Mouse (Mus musculus): ENCODE results near the gene Usp10. TPM values are rescaled to one million over a fixed set of nuclear protein-coding genes. Genes with fewer than 3 reads are reported as not detected.

Usp10 gene
- polyA plus RNA-seq, 1 experiment from 2014 or later: 142 TPM

GRCm38 (mm10) chr8:119897069-119897468, 13.1 kb upstream of the Usp10 start:
- peaks cover 32% of the 10 kb centered on the region for H3K27me3 ChIP-seq
- ATAC-seq (ENCODE audit: low FRiP score, low read depth): no peak
- H3K36me3 ChIP-seq: no peaks in the 10 kb centered on the region
- H3K4me3 ChIP-seq: no peak overlapping the region
- WGBS: 74% methylated on average over 4 of the region's 4 CpGs
- no peaks in the 10 kb centered on the region for H3K4me1 ChIP-seq
- no peaks in the 10 kb centered on the region for H3K9me3 ChIP-seq
- H3K9ac ChIP-seq: no peak overlapping the region
- no peak overlapping the region for H3K27ac ChIP-seq
- H3K4me2 ChIP-seq (replicated peaks): no peak overlapping the region

DNA sequence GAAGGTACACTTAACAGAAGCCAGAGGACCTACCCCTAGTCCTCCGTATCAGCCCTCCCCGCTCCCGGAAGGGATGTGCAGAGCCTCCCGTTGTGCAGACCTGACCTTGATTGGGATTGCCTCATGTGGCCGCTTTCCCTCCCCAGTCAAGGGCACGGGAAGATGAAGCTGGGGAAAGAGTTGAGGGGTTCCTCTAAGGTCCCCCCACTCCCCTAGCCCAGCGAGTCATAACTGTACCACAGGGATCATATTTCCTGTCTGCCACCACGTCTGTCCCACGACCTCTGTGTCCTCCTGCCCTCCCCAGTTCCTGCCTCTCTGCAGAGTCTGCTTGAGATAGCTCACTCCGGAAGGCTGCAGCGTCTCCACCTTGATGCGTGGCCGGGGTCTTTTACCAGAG, 12.2 kb upstream of the Usp10 start:
- Histone ChIP-seq H3K36me3 (no peaks in the 10 kb centered on the region), H3K27ac (no peak overlapping the region), H3K4me3 (no peak overlapping the region), H3K9ac (no peak overlapping the region), H3K4me2 (replicated peaks) (no peak overlapping the region), H3K27me3 (peaks cover 32% of the 10 kb centered on the region), H3K9me3 (no peaks in the 10 kb centered on the region), H3K4me1 (no peaks in the 10 kb centered on the region)
- no peak for ATAC-seq (ENCODE audit: low FRiP score, low read depth)
- 18% methylated on average over 13 of the region's 13 CpGs for WGBS

GRCm38 (mm10) chr8:119901349-119901748, 8.8 kb upstream of the Usp10 start:
- Histone ChIP-seq H3K27me3 (peaks cover 32% of the 10 kb centered on the region), H3K27ac (no peak overlapping the region), H3K4me1 (no peaks in the 10 kb centered on the region), H3K36me3 (no peaks in the 10 kb centered on the region), H3K9me3 (no peaks in the 10 kb centered on the region), H3K9ac (no peak overlapping the region), H3K4me2 (replicated peaks) (no peak overlapping the region), H3K4me3 (no peak overlapping the region)
- no peak for ATAC-seq (ENCODE audit: low FRiP score, low read depth)
- 71% methylated on average over 3 of the region's 3 CpGs for WGBS

DNA sequence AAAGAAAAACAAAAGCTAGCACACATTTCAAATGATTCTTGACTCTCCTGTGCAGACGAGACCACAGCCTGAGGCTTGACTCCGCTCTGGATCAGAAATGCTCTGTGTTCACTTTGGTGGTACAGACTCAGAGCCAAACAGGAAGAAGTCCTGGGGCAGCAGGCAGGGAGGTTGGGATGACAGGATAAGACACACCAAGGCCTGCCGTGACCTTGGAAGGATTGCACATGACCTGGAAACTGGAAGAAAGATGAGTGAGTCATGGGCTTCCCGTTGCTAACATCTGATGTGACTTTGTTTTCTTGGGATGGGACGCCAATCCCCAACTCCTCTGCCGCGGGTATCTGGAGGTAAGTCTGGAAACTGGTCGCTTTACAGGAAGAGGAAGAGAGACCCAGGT, 8.2 kb upstream of the Usp10 start:
- Histone ChIP-seq H3K4me2 (replicated peaks) (no peak overlapping the region), H3K27ac (no peak overlapping the region), H3K4me3 (no peak overlapping the region), H3K4me1 (no peaks in the 10 kb centered on the region), H3K36me3 (no peaks in the 10 kb centered on the region), H3K27me3 (peaks cover 30% of the 10 kb centered on the region), H3K9me3 (no peaks in the 10 kb centered on the region), H3K9ac (no peak overlapping the region)
- no peak for ATAC-seq (ENCODE audit: low FRiP score, low read depth)
- WGBS: 76% methylated on average over 8 of the region's 8 CpGs

DNA sequence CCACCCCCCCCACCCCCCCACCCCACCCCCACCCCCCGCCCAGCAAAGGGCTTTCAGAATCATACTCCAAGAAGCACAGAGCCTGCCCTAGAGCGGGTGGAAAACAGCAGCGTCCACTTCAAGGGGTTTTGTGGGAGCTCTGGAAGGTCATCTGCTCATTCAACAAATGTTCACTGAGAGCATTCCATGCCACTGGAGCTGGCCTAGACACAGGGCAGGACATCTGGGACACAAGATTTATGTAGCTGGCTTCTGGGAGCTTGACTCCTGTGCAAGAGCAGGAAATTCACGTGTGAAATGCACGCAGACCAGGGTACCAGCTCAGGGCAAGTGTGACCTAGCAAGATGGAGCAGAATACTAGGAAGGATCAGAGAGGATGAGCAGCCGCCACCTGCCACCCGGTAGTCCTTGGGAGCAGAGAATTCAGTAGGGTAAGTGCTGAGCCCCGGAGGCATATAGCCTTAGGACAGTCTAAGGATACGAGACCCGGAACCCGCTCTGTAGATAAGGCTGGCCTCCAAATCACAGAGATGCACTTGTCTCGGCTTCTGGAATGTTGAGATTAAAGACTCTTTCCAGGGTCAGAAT, 5.7 kb upstream of the Usp10 start:
- Histone ChIP-seq H3K27me3 (peaks cover 5% of the 10 kb centered on the region), H3K27ac (no peak overlapping the region), H3K4me2 (replicated peaks) (no peak overlapping the region), H3K9me3 (no peaks in the 10 kb centered on the region), H3K4me3 (no peak overlapping the region), H3K36me3 (no peaks in the 10 kb centered on the region), H3K4me1 (no peaks in the 10 kb centered on the region), H3K9ac (no peak overlapping the region; the same call in 1 of the 2 replicates)
- no peak for ATAC-seq (ENCODE audit: low FRiP score, low read depth)
- WGBS: 48% methylated on average over 12 of the region's 12 CpGs

DNA sequence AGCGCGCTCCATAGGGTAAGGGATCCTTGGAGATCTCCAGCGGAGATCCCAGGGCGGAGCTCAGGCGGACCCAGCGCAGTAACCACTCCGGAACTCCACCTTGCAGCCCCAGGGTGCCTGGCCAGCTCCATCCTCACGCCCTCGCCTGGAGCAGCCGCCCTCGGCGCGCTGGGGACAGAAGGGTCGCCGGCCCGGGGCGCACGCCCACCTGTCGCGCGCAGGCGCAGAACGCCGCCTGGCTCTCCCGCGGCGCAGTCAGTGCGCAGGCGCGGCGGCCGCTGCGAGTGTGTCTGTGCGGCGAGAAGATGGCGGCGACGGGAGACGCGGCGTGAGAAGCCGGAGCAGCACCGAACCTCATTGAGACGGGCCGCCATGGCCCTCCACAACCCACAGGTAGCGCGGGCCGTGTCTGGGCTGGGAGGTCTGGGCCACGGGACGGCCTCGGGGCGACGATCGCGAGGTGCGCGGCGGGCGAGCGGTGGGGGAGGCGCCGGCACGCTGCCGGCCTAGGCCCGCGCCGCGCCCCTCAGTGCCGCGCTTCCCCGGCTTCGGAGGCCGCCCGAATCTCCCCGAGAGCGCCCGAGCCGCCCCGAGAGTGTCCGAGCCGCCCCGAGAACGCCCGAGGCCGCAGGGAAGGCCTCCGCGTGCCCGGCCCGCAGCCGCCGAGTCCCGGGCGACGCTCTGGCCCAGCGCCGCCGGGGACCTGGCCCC, 542 bp downstream of the Usp10 start, which contains the start of gene Gm20388:
Gene Gm20388, plus strand, starts transcription at position 295 of the 711 bp plus-strand sequence.
- peak within 1 kb of the TSS; percentile 93 for H3K9ac ChIP-seq
- peak within 1 kb of the TSS; percentile 78 for H3K4me3 ChIP-seq
- no peaks in the 10 kb centered on the region for H3K9me3 ChIP-seq
- under 1% methylated on average over 96 of the region's 97 CpGs for WGBS
- H3K4me2 ChIP-seq (replicated peaks): peak within 1 kb of the TSS; percentile 92
- H3K36me3 ChIP-seq: no peaks in the 10 kb centered on the region
- peak within 1 kb of the TSS; percentile 92 for H3K27ac ChIP-seq
- H3K4me1 ChIP-seq: peaks cover 35% of the 10 kb centered on the region
- ATAC-seq (ENCODE audit: low FRiP score, low read depth): peak; percentile 95
- H3K27me3 ChIP-seq: no peaks in the 10 kb centered on the region

GRCm38 (mm10) chr8:119911258-119911962, 1.2 kb downstream of the Usp10 start:
- peak overlapping the region; percentile 92 for H3K4me2 ChIP-seq (replicated peaks)
- under 1% methylated on average over 30 of the region's 30 CpGs for WGBS
- peak overlapping the region; percentile 93 for H3K9ac ChIP-seq
- no peaks in the 10 kb centered on the region for H3K27me3 ChIP-seq
- ATAC-seq (ENCODE audit: low FRiP score, low read depth): peak; percentile 58
- no peaks in the 10 kb centered on the region for H3K36me3 ChIP-seq
- peaks cover 40% of the 10 kb centered on the region for H3K4me1 ChIP-seq
- H3K4me3 ChIP-seq: peak overlapping the region; percentile 78
- no peaks in the 10 kb centered on the region for H3K9me3 ChIP-seq
- peak overlapping the region; percentile 92; the same call in 1 of the 2 replicates for H3K27ac ChIP-seq

GRCm38 (mm10) chr8:119912643-119913042, 2.5 kb downstream of the Usp10 start:
- H3K27ac ChIP-seq: no peak overlapping the region
- H3K4me2 ChIP-seq (replicated peaks): peak overlapping the region; percentile 92
- H3K27me3 ChIP-seq: no peaks in the 10 kb centered on the region
- no peaks in the 10 kb centered on the region for H3K9me3 ChIP-seq
- no peaks in the 10 kb centered on the region for H3K36me3 ChIP-seq
- WGBS: 50% methylated on average over 6 of the region's 6 CpGs
- H3K4me3 ChIP-seq: peak overlapping the region; percentile 78
- peak overlapping the region; percentile 93; the same call in 1 of the 2 replicates for H3K9ac ChIP-seq
- peaks cover 52% of the 10 kb centered on the region for H3K4me1 ChIP-seq
- ATAC-seq (ENCODE audit: low FRiP score, low read depth): no peak

GRCm38 (mm10) chr8:119913181-119913580, 3.0 kb downstream of the Usp10 start:
- WGBS: 68% methylated on average over 3 of the region's 3 CpGs
- peak overlapping the region; percentile 92 for H3K4me2 ChIP-seq (replicated peaks)
- no peak for ATAC-seq (ENCODE audit: low FRiP score, low read depth)
- H3K9me3 ChIP-seq: no peaks in the 10 kb centered on the region
- no peak overlapping the region; the same call in 1 of the 2 replicates for H3K4me3 ChIP-seq
- H3K27me3 ChIP-seq: no peaks in the 10 kb centered on the region
- no peak overlapping the region; the same call in 1 of the 2 replicates for H3K9ac ChIP-seq
- peaks cover 52% of the 10 kb centered on the region for H3K4me1 ChIP-seq
- H3K36me3 ChIP-seq: peaks cover 3% of the 10 kb centered on the region; the same call in 1 of the 2 replicates
- H3K27ac ChIP-seq: no peak overlapping the region

DNA sequence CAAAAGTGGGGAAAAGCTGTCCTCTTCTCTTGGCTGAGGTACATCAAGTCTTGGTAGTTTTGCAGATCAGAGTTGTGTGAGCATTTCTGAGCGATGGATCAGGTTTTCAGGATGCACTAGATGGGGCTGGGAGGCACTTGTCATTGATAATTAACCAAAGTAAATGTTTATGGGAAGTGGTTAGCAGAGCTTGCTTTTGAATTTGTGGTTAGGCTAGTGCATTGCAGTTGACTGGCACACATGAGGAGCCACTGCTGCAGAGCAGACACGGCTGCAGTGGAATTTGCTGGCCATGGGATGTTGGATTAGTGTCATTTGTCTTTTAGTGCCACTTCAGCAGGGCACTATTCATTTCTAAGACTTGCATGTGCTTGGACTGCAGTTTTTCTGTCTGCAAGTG, 4.0 kb downstream of the Usp10 start:
- Histone ChIP-seq H3K27ac (no peak overlapping the region), H3K9me3 (no peaks in the 10 kb centered on the region), H3K4me3 (no peak overlapping the region), H3K4me1 (peaks cover 52% of the 10 kb centered on the region), H3K4me2 (replicated peaks) (no peak overlapping the region), H3K36me3 (peaks cover 9% of the 10 kb centered on the region), H3K9ac (no peak overlapping the region), H3K27me3 (no peaks in the 10 kb centered on the region)
- ATAC-seq (ENCODE audit: low FRiP score, low read depth): no peak
- 50% methylated on average over 2 of the region's 2 CpGs for WGBS

DNA sequence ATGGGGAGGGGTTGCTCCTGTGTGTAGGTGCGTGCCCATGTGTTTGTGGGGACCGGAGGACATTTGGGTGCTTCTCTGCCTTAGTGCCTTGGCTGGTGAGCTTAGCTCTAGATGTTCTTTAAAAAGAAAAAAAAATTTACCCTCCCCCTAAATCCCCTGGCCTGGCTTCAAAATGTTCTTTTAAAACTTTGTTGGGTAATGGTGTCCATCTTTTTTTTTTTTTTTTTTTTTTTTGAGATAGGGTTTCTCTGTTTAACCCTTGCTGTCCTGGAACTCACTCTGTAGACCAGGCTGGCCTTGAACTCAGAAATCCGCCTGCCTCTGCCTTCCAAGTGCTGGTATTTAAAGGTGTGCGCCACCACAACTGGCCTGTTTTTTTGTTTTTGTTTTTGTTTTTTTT, 5.1 kb downstream of the Usp10 start:
- Histone ChIP-seq H3K27me3 (no peaks in the 10 kb centered on the region), H3K9ac (no peak overlapping the region; the same call in 1 of the 2 replicates), H3K4me3 (no peak overlapping the region), H3K4me2 (replicated peaks) (no peak overlapping the region), H3K36me3 (peaks cover 9% of the 10 kb centered on the region), H3K27ac (no peak overlapping the region), H3K4me1 (peaks cover 52% of the 10 kb centered on the region), H3K9me3 (no peaks in the 10 kb centered on the region)
- WGBS: 88% methylated on average over 4 of the region's 4 CpGs
- ATAC-seq (ENCODE audit: low FRiP score, low read depth): no peak

- WGBS: 77% methylated on average over 16 of the region's 16 CpGs
- H3K4me1 ChIP-seq: peaks cover 52% of the 10 kb centered on the region
Observed at GRCm38 (mm10) chr8:119916237-119916892, 6.2 kb downstream of the Usp10 start.

More at GRCm38 (mm10) chr8:119916237-119916892, 6.2 kb downstream of the Usp10 start:
- Histone ChIP-seq H3K27me3 (no peaks in the 10 kb centered on the region), H3K4me2 (replicated peaks) (no peak overlapping the region), H3K9me3 (no peaks in the 10 kb centered on the region), H3K36me3 (peaks cover 9% of the 10 kb centered on the region), H3K9ac (no peak overlapping the region), H3K4me3 (no peak overlapping the region), H3K27ac (no peak overlapping the region)
- no peak for ATAC-seq (ENCODE audit: low FRiP score, low read depth)
